Mouse (Mus musculus): ENCODE data around the gene Gnptg.
"Not testable (repeated sequence)": the region's sequence is repeated elsewhere in the genome, so short reads cannot be mapped to it uniquely, and the experiment has no call there.

The Gnptg gene

DNA sequence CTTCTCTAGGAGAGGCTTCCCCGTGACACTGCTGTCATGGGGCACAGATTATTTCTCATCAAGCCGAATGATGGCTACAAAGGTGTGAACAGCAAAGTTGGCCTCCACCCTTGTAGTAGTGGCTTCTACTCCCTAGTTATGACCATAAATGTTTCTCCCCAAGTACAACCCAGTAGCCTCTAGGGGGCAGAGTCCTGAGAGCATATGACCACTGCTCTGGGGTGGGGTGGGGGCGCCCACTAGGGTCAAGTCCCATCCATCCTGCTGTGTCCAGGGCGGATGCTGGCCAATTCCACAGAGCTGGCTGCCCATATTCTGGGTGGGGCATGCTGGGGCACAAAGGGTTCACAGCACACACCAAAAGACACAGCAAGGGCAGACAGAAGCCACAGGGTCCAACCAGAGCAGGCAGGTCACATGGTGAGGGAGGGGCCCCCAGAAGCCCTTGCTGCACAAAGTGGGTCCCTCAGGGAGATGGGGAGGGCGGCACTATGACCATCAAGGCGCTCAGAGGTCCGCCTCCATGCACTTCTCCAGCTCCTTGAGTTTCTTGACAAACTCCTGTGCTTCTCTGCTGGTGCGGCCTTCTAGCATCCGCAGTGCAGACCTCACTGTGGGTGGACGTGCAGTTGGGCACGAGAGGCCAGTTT lies 3.3 kb upstream of the Gnptg start:
- DNase-seq (ENCODE audit: low read depth, low spot score): no peak

DNA sequence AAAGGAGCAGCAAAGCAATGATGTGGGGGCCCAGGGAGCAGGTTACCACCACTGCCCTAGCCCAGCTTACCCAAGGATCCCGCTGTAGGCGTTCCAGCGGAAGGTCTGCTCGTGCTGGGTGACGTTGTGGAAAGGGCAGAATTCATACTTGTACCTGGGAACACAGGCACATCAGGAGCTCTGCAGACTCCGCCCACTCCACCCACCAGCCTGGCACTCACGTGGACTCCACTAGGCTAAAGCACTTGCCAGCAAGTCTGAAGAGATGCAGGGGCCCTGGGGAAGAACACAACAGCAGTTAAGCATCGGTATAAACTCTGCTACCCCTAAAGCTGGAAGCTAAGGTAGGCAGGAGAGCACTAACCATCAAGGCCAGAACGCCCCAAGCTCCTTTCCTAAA lies 4.3 kb downstream of the Gnptg start:
- no peak for DNase-seq (ENCODE audit: low read depth, low spot score)

GRCm38 (mm10) chr17:25231621-25232020 lies 8.3 kb downstream of the Gnptg start:
- not testable (repeated sequence) for DNase-seq (ENCODE audit: low read depth, low spot score)

GRCm38 (mm10) chr17:25230700-25231099 lies 9.2 kb downstream of the Gnptg start:
- DNase-seq (ENCODE audit: low read depth, low spot score): no peak

GRCm38 (mm10) chr17:25230014-25230655 lies 9.8 kb downstream of the Gnptg start:
- not testable (repeated sequence) for DNase-seq (ENCODE audit: low read depth, low spot score)

GRCm38 (mm10) chr17:25227991-25228390 lies 11.9 kb downstream of the Gnptg start:
- no peak for DNase-seq (ENCODE audit: low read depth, low spot score)

GRCm38 (mm10) chr17:25225659-25226058 lies 14.3 kb downstream of the Gnptg start:
- no peak for DNase-seq (ENCODE audit: low read depth, low spot score)

DNA sequence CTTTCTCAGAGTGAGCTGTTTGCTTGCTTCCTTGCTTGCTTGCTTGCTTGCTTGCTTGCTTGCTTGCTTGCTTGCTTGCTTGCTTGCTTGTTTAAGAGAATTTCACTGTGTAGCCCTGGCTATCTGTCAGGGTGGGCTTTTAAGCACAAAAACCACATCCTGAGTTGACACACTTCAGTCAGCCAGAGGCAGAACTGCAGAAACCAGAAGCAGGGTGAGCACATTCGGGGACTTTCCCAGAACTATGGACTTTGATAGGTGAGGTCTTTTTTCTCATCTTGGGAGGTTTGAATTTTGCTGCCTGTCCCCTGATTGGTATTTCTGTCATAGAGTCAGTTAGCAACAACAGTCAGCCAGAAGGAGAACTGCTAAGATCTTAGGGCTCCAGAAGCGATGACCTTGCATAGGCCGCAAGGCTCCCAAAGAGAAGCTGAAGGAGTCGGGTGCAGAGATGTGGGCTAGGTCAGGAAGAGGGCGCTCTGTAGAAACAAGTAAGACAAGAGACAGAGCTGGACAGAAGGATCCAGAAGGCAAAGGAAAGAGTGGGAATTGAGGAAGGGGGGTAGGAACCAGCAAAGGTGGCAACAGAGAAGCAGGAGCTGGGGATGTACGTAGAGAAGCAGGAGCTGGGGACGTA lies 15.2 kb downstream of the Gnptg start:
- no peak for DNase-seq (ENCODE audit: low read depth, low spot score)

GRCm38 (mm10) chr17:25222951-25223601 lies 16.8 kb downstream of the Gnptg start:
- no peak for DNase-seq (ENCODE audit: low read depth, low spot score)

GRCm38 (mm10) chr17:25222504-25222940 lies 17.4 kb downstream of the Gnptg start:
- not testable (repeated sequence) for DNase-seq (ENCODE audit: low read depth, low spot score)

- DNase-seq (ENCODE audit: low read depth, low spot score): no peak
Measured at GRCm38 (mm10) chr17:25221821-25222503, 18.0 kb downstream of the Gnptg start.

DNA sequence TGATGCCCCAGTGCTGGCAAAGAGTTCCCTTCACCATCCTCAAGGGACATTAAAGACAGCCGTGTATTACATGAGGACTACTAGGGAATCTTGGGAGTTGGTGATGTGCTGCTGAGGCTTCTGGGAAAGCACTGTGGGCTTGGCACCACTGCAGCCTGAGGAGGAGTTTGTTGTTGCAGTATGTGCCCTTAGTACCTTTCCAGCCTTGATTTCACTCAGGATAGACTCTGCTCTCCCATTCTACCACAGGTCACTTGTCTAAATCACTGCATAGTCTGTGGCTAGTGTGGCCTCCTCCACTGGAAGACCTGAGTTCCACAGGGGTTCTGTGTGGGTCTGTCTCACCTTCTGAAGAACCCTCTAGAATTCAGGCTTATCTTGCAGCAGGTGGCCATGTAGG lies 19.2 kb downstream of the Gnptg start:
- DNase-seq (ENCODE audit: low read depth, low spot score): no peak

- DNase-seq (ENCODE audit: low read depth, low spot score): no peak
Measured at GRCm38 (mm10) chr17:25219492-25220295, 20.2 kb downstream of the Gnptg start.

GRCm38 (mm10) chr17:25218967-25219366 lies 21.0 kb downstream of the Gnptg start:
- DNase-seq (ENCODE audit: low read depth, low spot score): no peak

- DNase-seq (ENCODE audit: low read depth, low spot score): no peak
Measured at GRCm38 (mm10) chr17:25215431-25215830, 24.5 kb downstream of the Gnptg start.

DNA sequence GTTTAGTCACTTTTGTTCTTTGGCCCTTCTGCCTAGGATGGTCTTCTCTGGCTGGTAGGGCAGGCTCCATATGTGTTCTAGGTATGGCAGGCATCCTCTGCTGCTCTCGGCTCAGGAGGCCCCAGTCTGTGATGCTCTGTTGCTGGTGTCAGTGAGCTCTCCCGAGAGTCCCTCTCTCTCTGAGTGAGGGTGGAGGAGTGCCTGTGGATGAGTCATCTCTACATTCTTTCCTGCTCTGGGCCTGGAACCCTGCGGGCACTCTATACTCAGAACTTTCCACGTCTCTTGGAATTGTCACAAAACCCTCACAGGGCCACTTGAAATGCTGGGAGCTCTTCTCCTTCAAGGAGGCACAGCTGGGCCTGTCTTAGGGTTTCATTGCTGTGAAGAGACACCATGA lies 28.2 kb downstream of the Gnptg start:
- DNase-seq (ENCODE audit: low read depth, low spot score): no peak

DNA sequence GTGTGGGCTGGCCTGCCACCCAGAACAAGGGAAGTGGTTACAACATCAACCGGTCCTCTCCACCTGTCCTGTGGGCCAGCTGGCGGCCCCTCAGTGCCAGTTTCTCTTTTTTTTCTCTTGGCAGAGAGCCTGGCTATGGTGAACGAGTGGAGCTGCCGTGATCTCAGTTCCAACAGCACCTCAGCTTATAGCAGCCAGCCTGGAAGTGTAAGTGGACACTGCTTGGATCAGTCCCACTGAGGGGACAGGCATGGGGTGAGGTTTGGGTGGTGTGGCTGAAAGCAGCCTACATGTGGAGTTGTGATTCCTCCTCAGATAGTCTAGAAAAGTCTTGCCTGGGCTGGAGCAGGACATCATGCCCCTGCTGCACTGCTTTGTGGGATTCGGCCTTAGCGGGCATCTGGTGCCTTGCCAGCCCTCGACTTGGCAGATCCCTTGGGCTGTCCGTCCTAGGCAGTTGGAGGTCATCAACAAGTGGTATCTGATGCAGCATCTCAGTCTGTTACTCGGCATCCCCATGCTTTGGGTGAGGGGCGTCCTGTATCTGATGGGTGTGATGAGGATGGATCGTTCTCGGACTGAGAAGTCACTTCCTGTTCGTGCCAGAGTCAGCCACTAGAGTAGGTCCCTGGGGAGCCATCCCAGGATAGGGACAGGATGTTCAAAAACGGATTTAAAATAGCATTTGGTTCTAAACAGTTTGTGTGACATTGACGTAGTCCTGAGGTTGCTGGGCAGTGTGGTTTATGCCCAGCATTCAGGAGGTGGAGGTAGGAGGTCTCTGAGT lies 29.1 kb downstream of the Gnptg start:
- DNase-seq (ENCODE audit: low read depth, low spot score): no peak

GRCm38 (mm10) chr17:25210006-25210405 lies 29.9 kb downstream of the Gnptg start:
- DNase-seq (ENCODE audit: low read depth, low spot score): no peak

DNA sequence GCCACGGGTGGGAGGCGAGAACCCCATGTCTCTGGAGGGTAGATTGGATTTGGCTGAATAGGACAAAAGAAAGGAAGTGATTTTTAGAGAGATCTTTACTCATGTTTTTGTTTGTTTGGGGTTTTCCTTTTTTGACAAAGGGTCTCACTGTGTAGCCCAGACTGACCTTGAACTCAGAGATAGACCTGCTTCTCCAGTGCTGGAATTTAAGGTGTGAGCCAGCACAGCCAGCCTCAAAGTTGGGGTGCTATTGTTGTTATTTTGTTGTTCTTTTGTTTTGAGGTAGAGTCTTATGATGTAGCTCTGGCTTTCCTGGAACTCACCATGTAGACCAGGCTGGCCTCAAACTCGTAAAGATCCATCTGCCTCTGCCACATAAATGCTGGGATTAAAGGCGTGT lies 37.5 kb downstream of the Gnptg start:
- no peak for DNase-seq (ENCODE audit: low read depth, low spot score)

DNA sequence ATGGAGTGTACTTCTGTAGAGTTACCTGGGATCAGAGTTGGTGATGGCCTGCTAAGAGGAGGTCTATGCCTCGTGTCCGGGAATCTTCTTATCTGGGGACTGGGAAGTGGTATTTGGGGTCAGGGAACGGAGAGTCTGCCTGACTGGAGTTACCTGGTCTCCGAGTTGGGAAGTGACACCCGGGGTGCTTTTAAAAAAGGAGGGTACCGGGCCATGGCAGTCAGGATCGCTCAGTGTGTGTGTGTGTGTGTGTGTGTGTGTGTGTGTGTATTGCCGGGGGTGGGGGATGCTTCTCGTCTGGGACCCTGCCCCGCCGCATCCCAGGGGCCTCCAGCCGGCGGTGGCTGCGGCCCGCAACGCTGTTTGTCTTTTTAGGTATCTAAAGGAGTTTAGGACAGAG lies 50.8 kb downstream of the Gnptg start:
- no peak for DNase-seq (ENCODE audit: low read depth, low spot score)

All from embryo, embryonic 11.5 days (tissue).